Mouse (Mus musculus): ENCODE measurements around the gene Radil. TPM values are rescaled to one million over a fixed set of nuclear protein-coding genes. Genes with fewer than 3 reads are reported as not detected.

Gene Radil
- total and polyA plus RNA-seq, 2 experiments from 2014 or later, result 15.4 to 17.0 TPM

DNA sequence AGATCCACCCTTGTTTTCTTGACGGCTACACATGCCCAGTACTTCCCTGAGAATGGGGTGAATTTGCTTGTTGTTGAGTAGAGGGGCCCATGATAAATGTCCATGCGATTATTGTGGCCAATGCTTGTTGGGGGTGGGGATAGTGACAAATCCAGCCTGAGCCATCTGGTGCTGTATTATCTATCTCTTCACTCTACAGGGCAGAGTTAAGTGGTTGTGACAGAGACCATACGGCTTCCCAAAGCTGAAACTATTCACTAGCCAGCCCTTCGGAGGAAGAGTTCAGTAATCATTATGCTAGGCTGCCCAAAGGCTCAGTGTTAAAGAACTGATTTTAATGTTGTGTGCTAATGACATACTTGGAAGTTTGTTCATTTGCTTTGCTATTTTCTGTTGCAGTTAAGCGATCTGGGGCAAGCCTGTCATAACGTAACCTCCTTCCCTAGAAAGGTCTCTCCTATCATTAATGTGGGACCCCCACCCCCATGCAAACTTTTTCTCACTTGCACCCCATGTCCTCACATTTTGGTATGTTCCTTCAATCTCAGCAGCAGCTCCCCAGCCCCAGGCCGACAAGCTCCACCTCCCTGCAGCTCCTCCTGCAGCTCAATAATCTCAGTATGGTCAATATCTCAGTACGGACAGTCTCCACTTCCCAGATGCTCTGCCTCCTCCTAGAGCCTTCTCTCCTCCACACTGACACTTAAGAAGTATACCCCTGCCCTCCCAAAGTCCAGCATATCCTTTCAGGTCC is 26.0 kb downstream of the Radil start:
- no peaks in the 10 kb centered on the region for H3K27me3 ChIP-seq (ENCODE audit: insufficient read depth, low read length)
- WGBS, result 70% methylated on average over 8 of the region's 8 CpGs
- no peak for TF ChIP-seq CTCF (IDR thresholded peaks at IDR 0.05)
- H3K4me2 ChIP-seq (ENCODE audit: low read depth, low read length, poor library complexity, severe bottlenecking), result no peak overlapping the region
- peaks cover 1% of the 10 kb centered on the region; the same call in 1 of the 2 replicates for H3K9me3 ChIP-seq (ENCODE audit: low read length)
- H3K27ac ChIP-seq (ENCODE audit: low read depth, low read length), result no peak overlapping the region
- H3K4me3 ChIP-seq (ENCODE audit: low read depth, low read length), result no peak overlapping the region
- no peak overlapping the region for H3K9ac ChIP-seq (replicated peaks; ENCODE audit: low read length, poor library complexity, severe bottlenecking)
- no peaks in the 10 kb centered on the region for H3K4me1 ChIP-seq (ENCODE audit: insufficient read depth, low read length)
- no peaks in the 10 kb centered on the region for H3K36me3 ChIP-seq (ENCODE audit: insufficient read depth, low read length)
- DNase-seq (ENCODE audit: low spot score), result peak; percentile 70
- no peak for ATAC-seq (ENCODE audit: low FRiP score)

DNA sequence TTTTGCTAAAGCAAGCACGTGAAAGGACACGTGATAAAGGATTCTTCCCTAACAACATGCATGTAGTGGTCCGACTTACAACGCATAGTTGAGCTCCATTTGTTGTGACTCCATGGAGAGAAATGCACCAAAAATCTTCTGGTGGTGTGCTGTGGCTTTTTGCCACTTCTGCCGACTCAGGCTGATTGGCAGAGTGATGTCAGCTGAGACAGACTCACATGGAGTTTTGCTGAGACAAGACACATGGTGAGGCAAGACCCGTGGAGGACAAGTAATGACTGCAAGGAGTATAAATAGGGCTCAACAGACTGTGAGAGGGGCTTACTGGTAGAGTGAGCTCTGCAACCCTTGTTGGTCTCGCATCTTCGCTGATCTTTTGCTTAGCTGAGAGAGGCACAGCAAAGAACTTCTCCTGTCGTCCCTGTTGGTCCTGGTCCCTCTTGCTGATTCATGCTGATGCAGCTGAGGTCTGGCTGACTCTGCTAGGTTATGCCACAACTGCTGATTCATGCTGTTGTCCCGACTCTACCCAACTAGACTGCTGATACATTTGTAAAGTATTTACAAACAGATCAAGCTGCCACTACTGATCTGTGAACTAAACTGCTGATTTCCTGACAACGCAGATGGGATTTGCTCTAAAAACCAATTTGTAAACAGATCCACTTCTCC is 29.6 kb downstream of the Radil start:
- Histone ChIP-seq H3K9ac (replicated peaks; ENCODE audit: low read length, poor library complexity, severe bottlenecking) (no peak overlapping the region), H3K9me3 (ENCODE audit: low read length) (no peaks in the 10 kb centered on the region), H3K36me3 (ENCODE audit: insufficient read depth, low read length) (no peaks in the 10 kb centered on the region), H3K4me2 (ENCODE audit: low read depth, low read length, poor library complexity, severe bottlenecking) (no peak overlapping the region), H3K27me3 (ENCODE audit: insufficient read depth, low read length) (no peaks in the 10 kb centered on the region), H3K4me3 (ENCODE audit: low read depth, low read length) (no peak overlapping the region), H3K27ac (ENCODE audit: low read depth, low read length) (no peak overlapping the region), H3K4me1 (ENCODE audit: insufficient read depth, low read length) (no peaks in the 10 kb centered on the region)
- no peak for TF ChIP-seq CTCF (IDR thresholded peaks at IDR 0.05)
- no peak for ATAC-seq (ENCODE audit: low FRiP score)
- 88% methylated on average over 11 of the region's 11 CpGs for WGBS
- DNase-seq (ENCODE audit: low spot score), result no peak

DNA sequence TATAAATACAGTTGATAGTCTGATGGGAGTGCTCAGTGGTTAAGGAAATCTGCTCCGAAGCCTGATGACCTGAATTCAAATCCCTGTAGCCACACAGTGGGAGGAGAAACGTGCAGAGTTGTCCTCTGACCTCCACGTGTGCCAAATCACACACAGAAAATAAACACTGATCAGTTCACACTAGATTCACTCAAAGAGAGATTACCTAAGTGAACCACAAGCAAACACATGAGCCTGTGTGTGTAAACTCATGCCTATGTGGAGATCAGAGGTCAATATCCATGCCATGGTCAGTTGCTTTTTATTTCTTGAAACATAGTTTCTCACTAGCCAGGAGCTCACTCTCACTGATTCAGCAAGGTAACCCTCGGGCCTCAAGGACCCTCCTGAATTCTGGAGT is 30.5 kb downstream of the Radil start:
- no peak for ATAC-seq (ENCODE audit: low FRiP score)
- no peak overlapping the region for H3K4me3 ChIP-seq (ENCODE audit: low read depth, low read length)

DNA sequence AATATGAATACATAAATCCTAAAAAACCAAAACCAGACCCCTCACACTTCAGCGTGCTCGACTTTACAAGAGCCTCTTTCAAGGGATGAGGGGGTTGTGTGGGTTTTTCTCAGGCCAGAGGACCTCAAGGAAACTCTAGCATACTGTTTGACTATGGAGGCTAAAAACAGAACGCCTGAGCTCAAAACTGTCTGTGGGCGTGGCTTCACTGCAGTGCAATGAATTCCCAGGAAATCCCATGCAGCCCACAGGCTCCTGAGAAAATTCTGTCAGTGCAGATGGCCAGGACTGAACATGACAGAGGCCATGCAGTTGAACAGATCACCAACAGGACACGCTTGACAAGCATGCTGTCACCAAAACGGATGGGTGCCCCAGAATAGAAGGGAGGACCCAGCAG is 31.9 kb downstream of the Radil start:
- Histone ChIP-seq H3K4me2 (ENCODE audit: low read depth, low read length, poor library complexity, severe bottlenecking) (no peak overlapping the region), H3K9ac (replicated peaks; ENCODE audit: low read length, poor library complexity, severe bottlenecking) (no peak overlapping the region), H3K4me1 (ENCODE audit: insufficient read depth, low read length) (no peaks in the 10 kb centered on the region), H3K27me3 (ENCODE audit: insufficient read depth, low read length) (no peaks in the 10 kb centered on the region), H3K9me3 (ENCODE audit: low read length) (no peaks in the 10 kb centered on the region), H3K27ac (ENCODE audit: low read depth, low read length) (no peak overlapping the region), H3K4me3 (ENCODE audit: low read depth, low read length) (no peak overlapping the region), H3K36me3 (ENCODE audit: insufficient read depth, low read length) (no peaks in the 10 kb centered on the region)
- WGBS, result 66% methylated on average over 6 of the region's 6 CpGs
- no peak for TF ChIP-seq CTCF (IDR thresholded peaks at IDR 0.05)
- ATAC-seq (ENCODE audit: low FRiP score) (no peak), DNase-seq (ENCODE audit: low spot score) (no peak)

More for the DNA sequence above, 30.5 kb downstream of the Radil start:
- 75% methylated on average over 4 of the region's 4 CpGs for WGBS
- Histone ChIP-seq H3K9ac (replicated peaks; ENCODE audit: low read length, poor library complexity, severe bottlenecking) (no peak overlapping the region), H3K27me3 (ENCODE audit: insufficient read depth, low read length) (no peaks in the 10 kb centered on the region), H3K4me2 (ENCODE audit: low read depth, low read length, poor library complexity, severe bottlenecking) (no peak overlapping the region), H3K36me3 (ENCODE audit: insufficient read depth, low read length) (no peaks in the 10 kb centered on the region), H3K27ac (ENCODE audit: low read depth, low read length) (no peak overlapping the region), H3K4me1 (ENCODE audit: insufficient read depth, low read length) (no peaks in the 10 kb centered on the region), H3K9me3 (ENCODE audit: low read length) (no peaks in the 10 kb centered on the region)
- no peak for DNase-seq (ENCODE audit: low spot score)
- no peak for TF ChIP-seq CTCF (IDR thresholded peaks at IDR 0.05)

DNA sequence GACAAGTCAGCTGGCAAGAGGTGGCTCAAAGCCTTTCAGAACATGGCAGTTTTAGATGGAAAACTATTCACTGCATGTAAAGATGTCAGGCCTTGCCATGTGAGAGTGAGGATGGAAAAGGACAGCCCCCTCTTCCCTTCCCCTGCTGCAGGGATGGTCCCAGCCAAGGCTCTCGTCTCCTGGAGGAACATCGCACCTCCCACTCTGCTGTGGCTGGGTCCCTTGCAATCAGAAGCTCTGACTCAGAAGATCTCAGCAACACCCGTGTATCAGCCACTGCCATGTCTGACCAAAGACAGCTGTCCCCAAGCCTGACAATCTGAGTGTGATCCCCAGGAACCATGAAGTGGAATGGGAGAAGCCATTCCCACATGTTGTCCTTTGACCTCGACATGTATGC is 38.8 kb downstream of the Radil start:
- no peak for TF ChIP-seq CTCF (IDR thresholded peaks at IDR 0.05)
- DNase-seq (ENCODE audit: low spot score) (no peak), ATAC-seq (ENCODE audit: low FRiP score) (no peak)
- H3K27me3 ChIP-seq (ENCODE audit: insufficient read depth, low read length), result no peaks in the 10 kb centered on the region
- H3K27ac ChIP-seq (ENCODE audit: low read depth, low read length), result no peak overlapping the region
- no peak overlapping the region for H3K9ac ChIP-seq (replicated peaks; ENCODE audit: low read length, poor library complexity, severe bottlenecking)
- 86% methylated on average over 4 of the region's 4 CpGs for WGBS
- no peaks in the 10 kb centered on the region for H3K9me3 ChIP-seq (ENCODE audit: low read length)
- no peak overlapping the region for H3K4me3 ChIP-seq (ENCODE audit: low read depth, low read length)
- H3K4me2 ChIP-seq (ENCODE audit: low read depth, low read length, poor library complexity, severe bottlenecking), result no peak overlapping the region
- H3K4me1 ChIP-seq (ENCODE audit: insufficient read depth, low read length), result peaks cover 15% of the 10 kb centered on the region
- no peaks in the 10 kb centered on the region for H3K36me3 ChIP-seq (ENCODE audit: insufficient read depth, low read length)

DNA sequence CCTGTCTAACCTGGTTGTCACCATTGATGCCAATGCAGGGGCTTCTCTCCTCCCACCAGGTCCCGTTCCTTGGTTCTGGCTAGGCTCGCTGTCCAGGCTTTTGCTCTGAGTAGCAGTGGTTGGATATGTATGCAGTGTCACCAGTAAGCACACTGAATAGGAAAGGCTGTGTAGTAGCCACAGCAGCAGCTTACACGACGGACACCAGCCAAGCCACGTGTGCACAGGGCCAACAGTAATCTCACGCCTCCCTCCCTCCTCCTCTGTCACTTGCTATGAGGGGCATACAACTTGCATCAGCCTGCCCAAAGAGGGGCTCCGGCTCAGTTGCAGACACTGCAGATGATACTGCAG is 40.9 kb downstream of the Radil start:
- 32% methylated on average over 7 of the region's 7 CpGs for WGBS
- no peaks in the 10 kb centered on the region for H3K27me3 ChIP-seq (ENCODE audit: insufficient read depth, low read length)
- no peak for TF ChIP-seq CTCF (IDR thresholded peaks at IDR 0.05)
- peak overlapping the region; percentile 87 for H3K27ac ChIP-seq (ENCODE audit: low read depth, low read length)
- ATAC-seq (ENCODE audit: low FRiP score) (peak; percentile 41), DNase-seq (ENCODE audit: low spot score) (peak; percentile 48)
- H3K36me3 ChIP-seq (ENCODE audit: insufficient read depth, low read length), result peaks cover 9% of the 10 kb centered on the region
- peaks cover 15% of the 10 kb centered on the region for H3K4me1 ChIP-seq (ENCODE audit: insufficient read depth, low read length)
- peak overlapping the region; percentile 57 for H3K9ac ChIP-seq (replicated peaks; ENCODE audit: low read length, poor library complexity, severe bottlenecking)
- H3K9me3 ChIP-seq (ENCODE audit: low read length), result no peaks in the 10 kb centered on the region
- H3K4me3 ChIP-seq (ENCODE audit: low read depth, low read length), result no peak overlapping the region
- H3K4me2 ChIP-seq (ENCODE audit: low read depth, low read length, poor library complexity, severe bottlenecking), result peak overlapping the region; percentile 49

Measured in midbrain, postnatal 0 days (tissue).